Mouse (Mus musculus): ENCODE data around the gene Lrch4.

DNA sequence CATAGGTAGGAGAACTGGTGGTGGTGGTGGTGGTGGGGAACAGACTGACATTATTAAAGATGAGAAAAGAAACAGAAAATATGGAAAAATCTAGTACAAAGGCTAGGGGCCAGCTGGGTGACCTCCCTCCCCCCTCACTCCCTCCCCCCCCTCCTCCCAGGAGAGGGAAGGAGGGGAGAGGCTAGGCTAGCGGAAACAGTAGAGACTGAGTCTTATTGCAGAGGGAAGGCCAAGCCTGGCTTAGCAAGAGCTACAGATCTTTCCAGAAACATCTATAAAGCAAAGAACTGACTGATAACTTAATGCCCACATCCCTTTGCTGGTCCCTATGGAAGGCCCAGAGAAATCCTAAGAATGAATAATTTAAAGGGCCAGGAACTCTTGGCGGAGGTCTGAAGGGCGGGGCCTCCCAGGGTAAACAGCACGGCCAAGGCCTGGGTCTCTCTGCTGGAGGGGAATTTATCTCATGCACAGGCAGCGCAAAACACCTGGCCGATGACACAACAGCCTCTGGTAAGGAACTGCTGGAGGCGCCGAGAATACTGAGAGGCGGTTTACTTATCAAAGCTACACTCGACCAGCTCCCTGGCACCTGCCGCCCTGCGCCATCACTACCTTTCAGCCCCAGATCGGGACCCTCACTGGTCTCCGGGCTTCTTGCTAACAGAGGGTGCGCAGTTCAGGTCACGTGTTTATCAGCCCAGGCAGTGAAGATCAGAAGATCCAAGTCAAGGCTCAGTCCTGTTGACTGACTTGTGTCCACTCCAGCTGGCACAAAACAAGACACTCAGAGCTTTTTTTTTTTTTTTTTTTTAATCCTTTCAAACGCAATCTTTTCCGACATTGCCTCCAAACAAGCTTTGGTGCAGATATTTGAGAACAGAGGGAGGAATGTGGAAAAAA is 21.0 kb downstream of the Lrch4 start:
- TF ChIP-seq POLR2A (IDR thresholded peaks at IDR 0.05; ENCODE audit: low read depth, low read length) (no peak), CTCF (IDR thresholded peaks at IDR 0.05; ENCODE audit: borderline replicate concordance, insufficient read depth, low read length) (no peak)

Measured in embryonic fibroblast, embryonic 13.5 days (primary cell).